31 mouse cellular contexts compared by ENCODE assay signal in the genomic region with DNA sequence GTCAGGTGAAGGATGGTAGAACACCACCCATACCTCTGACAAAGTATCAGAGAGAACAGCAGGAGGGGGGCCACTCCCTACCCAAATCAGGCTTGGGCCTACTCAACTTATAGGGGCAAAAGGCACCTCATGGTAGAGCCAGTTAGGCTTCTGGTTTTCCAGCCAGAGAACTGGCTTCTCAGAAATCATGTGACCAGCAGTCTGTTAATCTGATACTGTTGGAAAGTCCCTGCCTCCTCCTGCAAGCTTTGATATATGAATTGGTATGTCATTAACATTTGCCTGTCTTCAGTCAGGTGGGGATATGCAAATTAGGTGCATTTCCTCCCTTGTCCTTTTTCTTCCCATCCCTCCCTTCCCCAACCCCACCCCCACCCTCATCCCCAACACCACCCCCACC.
DNase-seq lines count a peak whose midpoint lies in the region; ATAC-seq lines count a peak whose summit lies in the region.
"Had no signal": no experiment of that assay in that cellular context is flagged by ENCODE, and none has a peak within 500 bp of the region (broad histone marks: within the 10 kb centered on the region; RNA-seq: fewer than 3 reads in every experiment).

No protein-coding gene starts in this region.

- no peaks in the 10 kb centered on the region for H3K9me3 ChIP-seq in forebrain, embryonic 16.5 days (ENCODE audit: control insufficient read depth, low read length)
- H3K9me3 ChIP-seq: embryonic facial prominence, embryonic 10.5 days; embryonic facial prominence, embryonic 13.5 days; forebrain, embryonic 12.5 days; forebrain, embryonic 15.5 days; heart, embryonic 12.5 days; heart, embryonic 15.5 days had no signal

- no peaks in the 10 kb centered on the region for H3K36me3 ChIP-seq in forebrain, embryonic 16.5 days (ENCODE audit: control insufficient read depth, insufficient read depth)
- H3K36me3 ChIP-seq: embryonic facial prominence, embryonic 10.5 days; embryonic facial prominence, embryonic 13.5 days; forebrain, embryonic 12.5 days; forebrain, embryonic 15.5 days; heart, embryonic 12.5 days; heart, embryonic 15.5 days had no signal

- no peak overlapping the region for H3K4me2 ChIP-seq in forebrain, embryonic 16.5 days (ENCODE audit: low read length)
- H3K4me2 ChIP-seq: embryonic facial prominence, embryonic 13.5 days; forebrain, embryonic 12.5 days; forebrain, embryonic 15.5 days; heart, embryonic 12.5 days; heart, embryonic 15.5 days; hindbrain, embryonic 14.5 days had no signal

- peak; percentile 88 for ATAC-seq in inflammation-experienced regulatory T-cells, adult 6 months
- no peak for ATAC-seq in forebrain, embryonic 16.5 days
- ATAC-seq: forebrain, embryonic 15.5 days; hindbrain, postnatal 0 days; intestine, embryonic 16.5 days; Patski had no signal

- H3K4me1 ChIP-seq in forebrain, embryonic 16.5 days (replicated peaks; ENCODE audit: control insufficient read depth, insufficient read depth, low read length), result no peaks in the 10 kb centered on the region
- H3K4me1 ChIP-seq: embryonic facial prominence, embryonic 13.5 days; forebrain, embryonic 12.5 days; forebrain, embryonic 15.5 days; heart, embryonic 12.5 days; heart, embryonic 15.5 days had no signal

- H3K9ac ChIP-seq in forebrain, embryonic 16.5 days (replicated peaks; ENCODE audit: low read depth, low read length), result no peak overlapping the region
- H3K9ac ChIP-seq: embryonic facial prominence, embryonic 13.5 days; forebrain, embryonic 12.5 days; forebrain, embryonic 15.5 days; heart, embryonic 12.5 days; heart, embryonic 15.5 days; hindbrain, embryonic 14.5 days had no signal

- H3K4me3 ChIP-seq in forebrain, embryonic 16.5 days (replicated peaks; ENCODE audit: low read length), result no peak overlapping the region
- H3K4me3 ChIP-seq: embryonic facial prominence, embryonic 10.5 days; embryonic facial prominence, embryonic 13.5 days; erythroblast, embryonic 14.5 days; forebrain, embryonic 12.5 days; forebrain, embryonic 15.5 days; heart, embryonic 12.5 days; heart, embryonic 15.5 days had no signal

- no peaks in the 10 kb centered on the region for H3K27me3 ChIP-seq in forebrain, embryonic 16.5 days (replicated peaks; ENCODE audit: control insufficient read depth, insufficient read depth, low read length)
- H3K27me3 ChIP-seq: embryonic facial prominence, embryonic 13.5 days; forebrain, embryonic 12.5 days; forebrain, embryonic 15.5 days; heart, embryonic 12.5 days; heart, embryonic 15.5 days; Patski had no signal

- peak; percentile 79 for DNase-seq in CD4-positive, CD25-positive, alpha-beta regulatory T cell, adult 2 months (ENCODE audit: low read depth, low spot score)
- DNase-seq in ES-CJ7 (ENCODE audit: low read depth, low spot score) (peak; percentile 20), ZHBTc4 (ENCODE audit: low read depth, low spot score) (peak; percentile 11)
- no peak for DNase-seq in gastrocnemius, postnatal 25 days
- DNase-seq in thymus, postnatal 25 days, result no peak
- no peak for DNase-seq in yolk sac, embryonic 10.5 days (ENCODE audit: low spot score)
- DNase-seq: adrenal gland, adult 2 months; adrenal gland, postnatal 14 days; cerebellum, adult 11 months; cerebellum, adult 2 months; cerebellum, adult 9-11 months; cerebellum, postnatal 25 days; embryo, embryonic 11 days; gastrocnemius, postnatal 10 days; heart, adult 18-20 months; heart, postnatal 10 days; heart, postnatal 4 days; kidney, adult 18-20 months had no signal

- no peak overlapping the region for H3K27ac ChIP-seq in forebrain, embryonic 16.5 days (ENCODE audit: low read length)
- H3K27ac ChIP-seq: embryonic facial prominence, embryonic 10.5 days; embryonic facial prominence, embryonic 13.5 days; forebrain, embryonic 12.5 days; forebrain, embryonic 15.5 days; heart, embryonic 15.5 days; hindbrain, embryonic 14.5 days; hindbrain, postnatal 0 days had no signal

Comparison
In these comparisons a context has a peak if more than half of its experiments do, and no peak if none do; other contexts are left out.
1. DNase-seq: peak in CD4-positive, CD25-positive, alpha-beta regulatory T cell, adult 2 months (single experiment), ES-CJ7 (single experiment) and ZHBTc4 (single experiment); none in gastrocnemius, postnatal 25 days (single experiment), thymus, postnatal 25 days (single experiment) and yolk sac, embryonic 10.5 days (single experiment).